Mouse (Mus musculus): Measurements from ENCODE around the gene Adamts6. TPM values are rescaled to one million over a fixed set of nuclear protein-coding genes. Genes with fewer than 3 reads are reported as not detected.

Adamts6 gene
- total and polyA plus RNA-seq, 3 experiments = 1.2 to 3.6 (median 3.3) TPM

DNA sequence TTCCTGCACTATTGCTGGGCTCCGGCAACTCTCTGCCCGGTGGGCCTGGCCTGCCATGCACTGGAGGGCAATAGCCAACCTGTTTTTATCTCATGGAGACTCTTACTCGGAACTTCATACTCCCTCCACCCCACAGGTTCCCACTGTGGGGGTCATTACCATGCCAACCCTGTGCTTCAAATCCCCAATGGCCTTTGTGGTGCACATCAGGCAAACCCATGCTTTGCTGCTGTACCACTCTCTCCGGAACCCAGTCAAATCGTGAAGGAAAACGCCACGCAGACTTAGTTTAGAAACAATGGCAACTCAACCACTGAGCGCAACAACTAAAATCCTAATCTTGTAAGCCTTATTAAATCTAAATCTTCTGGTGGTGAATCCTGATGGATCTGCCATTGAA is 244.2 kb downstream of the Adamts6 start:
- Histone ChIP-seq H3K27ac (no peak overlapping the region), H3K36me3 (ENCODE audit: control insufficient read depth, insufficient read depth, low read length) (no peaks in the 10 kb centered on the region), H3K4me3 (no peak overlapping the region), H3K9ac (ENCODE audit: low read depth, low read length) (no peak overlapping the region), H3K4me1 (ENCODE audit: control insufficient read depth, insufficient read depth, low read length) (no peaks in the 10 kb centered on the region), H3K79me2 (replicated peaks; ENCODE audit: control insufficient read depth, insufficient read depth, low read length) (no peaks in the 10 kb centered on the region), H3K27me3 (ENCODE audit: control insufficient read depth, insufficient read depth, low read length) (no peaks in the 10 kb centered on the region)
- WGBS = 88% methylated on average over 8 of the region's 8 CpGs
- intact Hi-C loops (cut with DNase I) = no loop called here
- DNase-seq = no peak
- TF ChIP-seq POLR2A (IDR thresholded peaks at IDR 0.05; ENCODE audit: insufficient read depth, low read depth, low read length) (no peak), EP300 (IDR thresholded peaks at IDR 0.05; ENCODE audit: insufficient read depth, low read depth, low read length) (no peak), CTCF (IDR thresholded peaks at IDR 0.05) (no peak)

DNA sequence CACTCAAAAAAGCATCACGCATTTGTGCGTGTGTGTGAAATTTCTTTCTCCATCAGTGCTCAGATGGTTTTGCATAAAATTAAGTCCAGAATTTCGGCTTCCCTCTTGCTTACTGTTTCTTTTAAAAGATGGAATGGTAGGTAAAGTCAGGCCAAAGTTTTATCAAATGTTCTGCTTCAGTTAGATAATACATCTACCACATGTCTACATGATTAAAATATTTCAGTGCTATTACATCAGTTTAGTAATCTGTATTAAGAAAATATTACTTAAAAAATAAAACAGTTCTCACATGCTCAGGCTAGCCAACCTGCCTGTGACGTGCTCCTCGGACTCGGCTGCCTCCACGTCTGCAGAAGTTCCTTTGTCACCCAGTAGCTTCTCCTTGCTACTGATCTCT is 245.1 kb downstream of the Adamts6 start:
- Histone ChIP-seq H3K9ac (ENCODE audit: low read depth, low read length) (no peak overlapping the region), H3K36me3 (ENCODE audit: control insufficient read depth, insufficient read depth, low read length) (no peaks in the 10 kb centered on the region), H3K4me1 (ENCODE audit: control insufficient read depth, insufficient read depth, low read length) (no peaks in the 10 kb centered on the region), H3K27me3 (ENCODE audit: control insufficient read depth, insufficient read depth, low read length) (no peaks in the 10 kb centered on the region), H3K79me2 (replicated peaks; ENCODE audit: control insufficient read depth, insufficient read depth, low read length) (no peaks in the 10 kb centered on the region), H3K4me3 (no peak overlapping the region), H3K27ac (no peak overlapping the region)
- no peak for TF ChIP-seq EP300 (IDR thresholded peaks at IDR 0.05; ENCODE audit: insufficient read depth, low read depth, low read length)
- TF ChIP-seq POLR2A (IDR thresholded peaks at IDR 0.05; ENCODE audit: insufficient read depth, low read depth, low read length) = no peak
- no peak for TF ChIP-seq CTCF (IDR thresholded peaks at IDR 0.05)
- WGBS = 92% methylated on average over 7 of the region's 7 CpGs
- no peak for DNase-seq
- intact Hi-C loops (cut with DNase I) = no loop called here

DNA sequence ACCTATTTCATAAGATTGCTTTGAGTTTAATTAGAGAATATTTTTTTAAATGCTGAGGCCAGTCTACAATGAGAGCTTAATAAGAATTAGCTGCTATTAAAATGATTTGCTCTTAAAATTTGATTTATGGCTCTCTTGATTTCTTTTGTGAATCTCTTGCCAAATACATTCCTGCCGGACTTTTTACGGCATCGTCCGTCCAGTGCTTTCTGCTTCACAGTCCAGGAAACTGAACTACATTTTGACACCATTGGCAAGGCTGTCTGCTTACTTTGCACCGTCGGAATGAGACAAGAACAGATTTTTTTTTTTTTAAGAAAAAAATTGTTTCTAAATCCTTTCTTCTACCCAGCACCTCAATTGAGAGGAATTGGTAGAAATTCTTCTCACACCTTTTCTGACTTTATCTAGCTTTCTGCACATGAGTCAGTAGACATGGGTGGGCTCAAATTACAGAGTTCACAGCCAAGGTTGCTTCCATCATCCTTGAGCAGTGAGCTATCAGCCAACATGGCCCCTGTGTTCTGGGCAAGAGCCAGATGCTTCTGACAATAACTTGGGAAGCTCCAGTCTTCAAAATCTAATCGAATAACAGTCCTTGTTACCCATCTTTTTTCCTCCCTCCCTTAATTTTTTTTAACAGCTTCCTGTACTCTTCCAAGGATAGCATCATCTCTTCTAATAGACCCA is 246.3 kb downstream of the Adamts6 start:
- Histone ChIP-seq H3K9ac (ENCODE audit: low read depth, low read length) (no peak overlapping the region), H3K79me2 (replicated peaks; ENCODE audit: control insufficient read depth, insufficient read depth, low read length) (no peaks in the 10 kb centered on the region), H3K27ac (no peak overlapping the region), H3K27me3 (ENCODE audit: control insufficient read depth, insufficient read depth, low read length) (no peaks in the 10 kb centered on the region), H3K4me1 (ENCODE audit: control insufficient read depth, insufficient read depth, low read length) (no peaks in the 10 kb centered on the region), H3K4me3 (no peak overlapping the region), H3K36me3 (ENCODE audit: control insufficient read depth, insufficient read depth, low read length) (no peaks in the 10 kb centered on the region)
- TF ChIP-seq CTCF (IDR thresholded peaks at IDR 0.05) (no peak), EP300 (IDR thresholded peaks at IDR 0.05; ENCODE audit: insufficient read depth, low read depth, low read length) (no peak), POLR2A (IDR thresholded peaks at IDR 0.05; ENCODE audit: insufficient read depth, low read depth, low read length) (no peak)
- intact Hi-C loops (cut with DNase I) = no loop called here
- DNase-seq = no peak
- WGBS = 75% methylated on average over 7 of the region's 7 CpGs

DNA sequence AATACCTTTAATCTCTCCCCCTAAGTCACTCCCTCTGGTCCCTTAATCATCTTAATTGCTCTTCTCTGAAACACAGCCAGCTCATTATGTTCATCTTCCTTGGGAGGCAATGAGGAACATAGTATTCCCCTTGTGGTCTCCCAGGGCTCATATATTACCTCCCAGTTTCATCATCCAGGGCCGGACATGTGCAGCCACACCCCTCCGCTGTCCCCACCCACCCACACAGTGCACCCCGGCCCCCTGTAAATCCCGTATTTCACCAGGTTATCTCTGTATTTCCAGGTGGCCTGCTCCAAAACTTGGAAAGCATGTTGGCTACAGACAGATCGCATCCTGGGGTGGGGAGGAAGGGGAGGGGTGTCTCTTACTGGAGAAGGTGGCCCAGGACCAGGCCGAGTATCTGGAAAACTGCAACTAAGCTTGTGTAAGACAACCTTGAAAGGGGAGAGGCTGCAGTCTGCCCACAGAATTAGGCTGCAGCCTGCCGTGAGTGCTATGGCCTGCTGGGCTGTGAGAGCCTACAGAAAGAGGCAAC is 253.3 kb downstream of the Adamts6 start:
- H3K79me2 ChIP-seq (replicated peaks; ENCODE audit: control insufficient read depth, insufficient read depth, low read length) = no peaks in the 10 kb centered on the region
- H3K27ac ChIP-seq = no peak overlapping the region
- H3K4me3 ChIP-seq = no peak overlapping the region
- 48% methylated on average over 7 of the region's 7 CpGs for WGBS
- intact Hi-C loops (cut with DNase I) = no loop called here
- H3K9ac ChIP-seq (ENCODE audit: low read depth, low read length) = no peak overlapping the region
- no peaks in the 10 kb centered on the region for H3K36me3 ChIP-seq (ENCODE audit: control insufficient read depth, insufficient read depth, low read length)
- H3K4me1 ChIP-seq (ENCODE audit: control insufficient read depth, insufficient read depth, low read length) = no peaks in the 10 kb centered on the region; the same call in none of the 2 replicates
- DNase-seq = no peak
- no peaks in the 10 kb centered on the region for H3K27me3 ChIP-seq (ENCODE audit: control insufficient read depth, insufficient read depth, low read length)
- TF ChIP-seq EP300 (IDR thresholded peaks at IDR 0.05; ENCODE audit: insufficient read depth, low read depth, low read length) = no peak
- no peak for TF ChIP-seq POLR2A (IDR thresholded peaks at IDR 0.05; ENCODE audit: insufficient read depth, low read depth, low read length)
- no peak for TF ChIP-seq CTCF (IDR thresholded peaks at IDR 0.05)

DNA sequence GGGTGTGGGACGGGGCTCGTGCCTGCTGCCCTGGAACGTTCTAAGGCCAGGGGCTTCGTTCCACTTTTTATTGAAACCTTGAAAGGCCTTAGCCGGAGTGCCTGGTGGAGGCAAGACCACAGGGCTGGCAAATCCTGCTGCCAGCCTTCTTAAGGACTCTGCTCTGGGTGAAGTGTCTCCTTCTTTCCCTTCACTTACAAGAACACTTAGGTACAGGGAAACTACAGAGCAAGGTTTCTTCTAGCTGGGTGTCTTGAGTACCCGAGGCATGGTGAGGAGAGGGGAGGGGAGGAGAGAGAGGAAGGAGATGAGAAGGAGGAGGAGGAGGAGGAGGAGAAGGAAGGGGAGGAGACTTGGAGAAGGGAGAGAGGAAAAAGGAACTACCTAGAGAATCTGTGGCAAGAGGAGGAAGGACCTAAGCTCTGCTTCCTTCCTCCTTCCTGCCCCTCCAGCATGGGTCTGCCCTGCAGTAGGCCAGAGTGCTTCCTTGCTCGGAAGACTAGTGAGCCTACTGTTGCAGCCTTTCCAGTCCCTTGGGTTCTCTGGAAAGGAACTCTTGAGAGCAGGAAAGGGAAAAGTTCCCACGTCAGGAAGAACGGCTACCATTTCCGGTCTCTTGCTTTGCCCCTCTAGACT is 254.6 kb downstream of the Adamts6 start:
- 66% methylated on average over 10 of the region's 10 CpGs for WGBS
- no peak for DNase-seq
- TF ChIP-seq EP300 (IDR thresholded peaks at IDR 0.05; ENCODE audit: insufficient read depth, low read depth, low read length) (no peak), CTCF (IDR thresholded peaks at IDR 0.05) (no peak), POLR2A (IDR thresholded peaks at IDR 0.05; ENCODE audit: insufficient read depth, low read depth, low read length) (no peak)
- H3K4me3 ChIP-seq = no peak overlapping the region
- no peaks in the 10 kb centered on the region for H3K27me3 ChIP-seq (ENCODE audit: control insufficient read depth, insufficient read depth, low read length)
- intact Hi-C loops (cut with DNase I) = no loop called here
- no peaks in the 10 kb centered on the region for H3K36me3 ChIP-seq (ENCODE audit: control insufficient read depth, insufficient read depth, low read length)
- H3K79me2 ChIP-seq (replicated peaks; ENCODE audit: control insufficient read depth, insufficient read depth, low read length) = no peaks in the 10 kb centered on the region
- no peaks in the 10 kb centered on the region; the same call in none of the 2 replicates for H3K4me1 ChIP-seq (ENCODE audit: control insufficient read depth, insufficient read depth, low read length)
- H3K9ac ChIP-seq (ENCODE audit: low read depth, low read length) = no peak overlapping the region
- no peak overlapping the region; the same call in 1 of the 2 replicates for H3K27ac ChIP-seq

DNA sequence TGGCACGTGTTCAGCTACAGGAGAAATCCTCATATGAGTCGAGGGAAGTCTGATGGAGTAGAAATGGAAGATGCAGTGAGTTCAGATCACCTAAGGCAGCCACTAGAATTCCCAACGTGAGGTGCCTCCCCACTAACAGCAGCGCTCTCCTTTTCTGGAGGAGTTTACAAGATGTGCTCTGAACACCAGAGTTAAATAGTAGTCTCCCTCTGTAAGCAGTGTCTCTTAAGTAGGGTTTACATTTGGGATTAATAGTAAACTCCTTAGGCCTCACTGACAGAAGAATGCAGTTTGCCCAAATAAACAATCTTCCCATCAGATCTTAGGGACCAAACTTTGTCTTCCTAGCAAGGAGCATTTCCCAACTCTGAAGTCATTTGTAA is 255.1 kb downstream of the Adamts6 start:
- intact Hi-C loops (cut with DNase I) = no loop called here
- no peaks in the 10 kb centered on the region; the same call in none of the 2 replicates for H3K4me1 ChIP-seq (ENCODE audit: control insufficient read depth, insufficient read depth, low read length)

More for the DNA sequence above, 255.1 kb downstream of the Adamts6 start:
- no peaks in the 10 kb centered on the region for H3K79me2 ChIP-seq (replicated peaks; ENCODE audit: control insufficient read depth, insufficient read depth, low read length)
- no peaks in the 10 kb centered on the region for H3K36me3 ChIP-seq (ENCODE audit: control insufficient read depth, insufficient read depth, low read length)
- H3K9ac ChIP-seq (ENCODE audit: low read depth, low read length) = no peak overlapping the region
- TF ChIP-seq POLR2A (IDR thresholded peaks at IDR 0.05; ENCODE audit: insufficient read depth, low read depth, low read length) (no peak), CTCF (IDR thresholded peaks at IDR 0.05) (no peak), EP300 (IDR thresholded peaks at IDR 0.05; ENCODE audit: insufficient read depth, low read depth, low read length) (no peak)
- no peak for DNase-seq
- H3K27me3 ChIP-seq (ENCODE audit: control insufficient read depth, insufficient read depth, low read length) = no peaks in the 10 kb centered on the region
- 61% methylated on average over 4 of the region's 4 CpGs for WGBS
- H3K27ac ChIP-seq = no peak overlapping the region
- H3K4me3 ChIP-seq = no peak overlapping the region

Other genes starting within 250 kb of the Adamts6 start
- gene Nln, start 178.2 kb upstream of the Adamts6 start, total RNA-seq (2021) = 10 to 100 TPM in 1 of 2 experiments, 1 to 10 TPM in 1; 8.8 to 11.0 TPM
- gene Nln, start 178.2 kb upstream of the Adamts6 start, polyA plus RNA-seq (2012; rRNA removed) = 4.5 and 5.3 TPM in 2 replicates
- gene Sgtb, start 178.1 kb upstream of the Adamts6 start, total RNA-seq (2021) = under 1 TPM; 0.57 to 0.99 TPM
- 0.39 and 0.70 TPM in 2 replicates for gene Sgtb, start 178.1 kb upstream of the Adamts6 start, polyA plus RNA-seq (2012; rRNA removed)
- gene Trappc13, start 109.4 kb upstream of the Adamts6 start, total RNA-seq (2021) = 10 to 100 TPM; 34.3 to 38.1 TPM
- gene Trappc13, start 109.4 kb upstream of the Adamts6 start, polyA plus RNA-seq (2012; rRNA removed) = 7.9 and 15.2 TPM in 2 replicates
- gene Trim23, start 109.0 kb upstream of the Adamts6 start, total RNA-seq (2021) = 10 to 100 TPM; 20.4 to 22.3 TPM
- gene Trim23, start 109.0 kb upstream of the Adamts6 start, polyA plus RNA-seq (2012; rRNA removed) = 3.9 and 8.1 TPM in 2 replicates
- gene Cenpk, start 59.2 kb upstream of the Adamts6 start, total RNA-seq (2021) = under 1 TPM; 0.29 to 0.32 TPM
- gene Cenpk, start 59.2 kb upstream of the Adamts6 start, polyA plus RNA-seq (2012; rRNA removed) = not detected in 2 replicates
- gene Ppwd1, start 59.0 kb upstream of the Adamts6 start, total RNA-seq (2021) = 1 to 10 TPM; 6.3 to 6.8 TPM
- gene Ppwd1, start 59.0 kb upstream of the Adamts6 start, polyA plus RNA-seq (2012; rRNA removed) = 1.3 and 3.7 TPM in 2 replicates

Data from heart, adult 2 months (tissue).